Mouse (Mus musculus) layer of hippocampus, postnatal 14 days (tissue): ENCODE data around the gene Plekhh2. TPM values are rescaled to one million over a fixed set of nuclear protein-coding genes. Genes with fewer than 3 reads are reported as not detected.

Experiments
- DNase-seq, 2 experiments: peaks; one replicate each; pipeline ENCODE4 v3.0.0; 2021 to 2022; ENCODE audit warnings: low spot score in 2 of 2, mixed read lengths in 1 of 2
- total RNA-seq, 2 experiments: library from RNA; stranded (reverse); gene quantifications; 2 replicates each; pipeline ENCODE4 v1.2.3; 2021

Plekhh2 gene
- total RNA-seq, 2 experiments from 2014 or later, result 4.4 to 4.9 TPM

DNA sequence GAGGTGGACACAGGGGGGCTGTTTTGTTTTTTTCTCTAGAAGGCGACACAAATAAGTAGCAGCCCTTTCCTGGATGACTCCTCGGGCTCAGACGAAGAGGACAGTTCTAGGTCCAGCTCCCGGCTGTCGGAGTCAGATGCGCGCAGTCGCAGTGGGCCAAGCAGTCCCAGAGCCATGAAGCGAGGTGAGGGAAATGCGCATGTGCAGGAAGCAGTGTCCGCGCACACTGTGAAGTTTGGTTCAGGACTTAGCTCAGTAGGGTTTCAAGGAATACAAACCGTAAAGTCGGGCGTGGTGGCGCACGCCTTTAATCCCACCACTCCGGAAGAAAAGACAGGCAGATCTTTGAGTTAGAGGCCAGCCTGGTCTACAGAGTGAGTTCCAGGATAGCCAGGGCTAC lies 59.9 kb downstream of the Plekhh2 start:
- DNase-seq, result no peak

DNA sequence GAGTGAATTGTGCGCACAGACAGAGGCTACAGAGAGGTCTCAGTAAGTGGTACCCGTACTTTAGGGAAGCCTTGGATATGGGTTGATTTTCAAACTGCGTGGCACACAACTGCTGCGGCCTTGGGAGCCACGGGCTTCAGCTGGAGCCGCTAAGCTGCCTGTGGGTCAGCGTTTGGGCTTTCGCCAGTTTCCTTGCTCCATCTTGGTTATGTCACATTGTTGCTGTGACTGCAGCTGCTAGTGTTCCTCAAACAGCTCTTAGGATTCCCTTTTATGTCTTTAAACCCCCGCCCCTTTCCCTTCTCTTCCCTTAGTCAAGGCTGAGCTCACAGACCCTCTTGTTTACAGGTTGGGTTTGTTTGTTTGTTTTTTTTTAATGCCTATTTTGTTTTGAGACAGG lies 61.6 kb downstream of the Plekhh2 start:
- no peak for DNase-seq

DNA sequence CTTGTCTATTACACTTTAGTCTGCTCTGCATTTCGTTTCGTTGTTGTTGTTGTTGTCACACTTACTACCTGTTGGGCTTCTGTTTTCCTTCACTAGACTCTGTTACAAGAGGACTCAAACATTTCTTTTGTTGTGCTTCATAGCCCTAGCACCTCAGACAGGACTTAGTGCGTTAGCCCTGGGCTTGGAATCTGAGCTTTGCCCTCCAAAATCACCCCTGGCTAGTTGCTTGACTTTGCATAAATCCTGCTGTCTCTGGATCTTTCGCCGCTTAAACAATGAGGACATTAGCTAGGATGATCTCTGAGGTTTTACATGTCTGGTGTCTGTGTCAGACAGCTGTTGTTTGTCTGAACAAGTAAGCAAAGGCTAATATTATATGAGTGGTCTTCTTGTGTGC lies 62.2 kb downstream of the Plekhh2 start:
- no peak for DNase-seq

DNA sequence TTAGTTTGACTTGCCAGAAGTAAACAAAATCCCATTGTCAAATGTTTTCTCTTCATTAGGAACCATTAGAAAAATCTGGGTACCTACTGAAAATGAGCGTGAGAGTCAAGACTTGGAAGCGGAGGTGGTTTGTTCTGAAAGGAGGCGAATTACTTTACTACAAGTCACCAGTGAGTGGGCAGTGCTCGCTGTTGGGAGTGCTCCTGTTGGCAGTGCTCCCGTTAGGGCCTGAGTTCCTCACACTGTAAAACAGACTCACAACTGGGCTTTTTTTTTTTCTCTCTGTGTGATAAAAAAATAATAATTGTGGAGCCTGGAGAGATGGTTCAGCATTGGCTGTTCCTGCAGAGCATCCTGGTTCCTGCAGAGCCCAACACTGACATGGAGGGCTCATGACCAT lies 63.4 kb downstream of the Plekhh2 start:
- no peak for DNase-seq

DNA sequence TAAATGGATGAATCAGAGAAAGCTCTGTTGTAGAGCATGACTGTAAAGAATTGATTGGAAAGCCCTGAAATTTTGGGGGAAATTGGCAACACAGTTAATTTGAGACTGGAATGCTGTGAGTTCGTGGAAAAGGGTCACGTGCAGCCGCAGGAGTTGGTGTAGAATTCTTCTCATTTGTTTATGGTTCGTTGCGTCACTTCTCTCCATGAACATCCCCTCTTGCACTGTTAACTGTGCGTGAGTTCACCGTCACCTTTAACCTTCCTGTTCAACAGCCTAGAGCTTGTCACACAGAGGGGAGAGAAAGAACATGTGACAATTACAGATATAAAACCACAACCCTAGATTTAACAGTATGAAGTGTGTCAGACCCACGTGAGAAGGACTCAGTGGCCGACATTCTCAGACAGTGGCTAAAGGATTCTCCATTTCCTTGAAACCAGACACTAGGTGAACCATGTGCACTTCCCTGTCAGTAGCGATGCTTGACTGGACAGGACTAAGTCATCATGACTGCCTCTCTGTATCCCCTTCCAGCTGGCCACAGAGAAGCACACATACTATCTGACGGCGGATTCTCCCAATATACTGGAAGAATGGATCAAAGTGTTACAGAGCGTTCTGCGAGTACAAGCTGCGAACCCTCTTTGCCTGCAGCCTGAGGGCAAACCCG lies 65.1 kb downstream of the Plekhh2 start:
- DNase-seq, result no peak

DNA sequence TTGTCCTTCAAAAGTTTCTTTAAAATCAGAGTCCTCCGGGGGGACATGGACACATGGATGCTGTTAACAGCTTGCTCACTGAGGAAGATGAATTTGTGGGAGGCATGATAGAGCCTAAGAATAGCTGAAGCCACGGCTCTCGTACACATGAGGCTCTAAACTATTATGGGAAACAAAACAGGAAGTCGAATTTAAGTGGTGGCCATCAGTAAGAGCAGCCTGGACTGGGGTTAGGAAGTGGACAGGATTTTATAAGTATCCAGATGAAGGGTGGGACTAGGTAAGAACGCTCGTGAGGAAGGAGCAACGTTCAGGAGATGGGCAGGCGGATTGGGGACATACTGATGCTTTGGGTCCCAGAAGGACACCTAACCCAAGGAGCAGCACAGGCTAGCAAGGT lies 67.6 kb downstream of the Plekhh2 start:
- DNase-seq, result no peak

DNA sequence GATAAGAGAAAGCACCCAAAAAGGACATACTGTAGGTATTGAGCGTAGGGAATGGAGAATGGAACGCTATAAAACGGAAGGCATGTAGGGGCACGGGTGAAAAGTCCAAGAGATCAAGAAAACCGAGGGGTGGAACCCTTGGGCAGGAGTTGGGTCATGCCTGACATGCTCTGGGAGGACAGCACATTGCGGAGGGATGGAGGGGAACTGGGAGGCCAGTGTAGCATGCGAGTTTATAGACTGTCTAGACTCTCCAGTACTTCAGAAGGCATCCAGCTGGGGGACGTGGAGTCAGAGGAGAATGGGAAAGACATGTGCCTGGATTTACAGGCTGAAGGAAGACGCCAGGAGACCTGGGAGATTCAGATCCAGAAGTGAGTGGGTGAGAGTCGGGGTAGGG lies 68.1 kb downstream of the Plekhh2 start:
- no peak for DNase-seq

DNA sequence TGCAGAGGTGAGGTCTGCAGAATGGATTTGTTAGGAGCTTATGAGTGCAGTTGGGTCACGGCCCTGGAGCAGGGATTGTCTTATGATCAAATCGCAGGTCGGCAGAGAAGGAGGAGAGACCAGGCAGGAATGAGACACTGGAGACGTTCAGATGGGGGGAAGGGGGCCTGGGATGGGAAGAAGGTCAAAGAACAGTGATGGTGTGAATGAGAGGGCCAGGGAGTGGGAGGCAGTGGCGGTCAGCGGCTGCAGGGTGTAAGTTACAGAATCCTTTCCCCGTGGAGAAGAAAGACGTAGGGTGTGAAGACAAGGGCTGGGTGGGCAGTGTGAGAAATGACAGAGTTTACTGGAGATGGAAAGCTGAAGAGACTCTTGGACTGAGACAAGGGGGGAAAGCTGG lies 69.1 kb downstream of the Plekhh2 start:
- no peak for DNase-seq

DNA sequence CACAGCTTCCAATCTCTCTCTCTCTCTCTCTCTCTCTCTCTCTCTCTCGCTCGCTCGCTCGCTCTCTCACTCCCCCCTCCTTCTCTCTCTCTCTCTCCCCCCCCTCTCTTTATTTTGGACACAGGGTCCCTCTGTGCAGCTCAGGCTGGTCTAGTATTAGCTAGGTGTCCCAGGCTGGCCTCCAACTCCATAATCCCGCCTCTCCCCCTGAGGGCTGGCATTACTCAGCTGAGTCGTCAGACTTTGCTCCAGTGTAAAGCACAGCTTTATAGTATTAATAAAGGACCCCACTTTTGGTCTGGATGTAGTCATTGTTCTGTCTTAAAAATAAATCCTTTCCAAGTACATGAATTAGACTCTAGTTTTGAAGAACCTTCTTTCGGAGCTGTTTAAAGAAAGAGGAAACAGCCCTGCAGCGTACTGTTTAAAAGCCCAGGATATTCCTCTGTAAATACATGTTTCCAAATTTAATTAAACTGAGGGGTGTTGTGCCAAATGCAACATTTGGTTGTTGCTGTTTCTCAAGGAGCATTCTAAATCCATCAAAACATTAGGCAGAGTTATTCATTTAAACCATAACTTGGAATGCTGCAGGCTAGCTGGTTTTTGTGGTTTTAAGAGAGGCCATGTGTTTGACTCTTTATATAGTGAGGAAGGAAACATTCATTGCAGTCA lies 70.2 kb downstream of the Plekhh2 start:
- DNase-seq, result no peak

DNA sequence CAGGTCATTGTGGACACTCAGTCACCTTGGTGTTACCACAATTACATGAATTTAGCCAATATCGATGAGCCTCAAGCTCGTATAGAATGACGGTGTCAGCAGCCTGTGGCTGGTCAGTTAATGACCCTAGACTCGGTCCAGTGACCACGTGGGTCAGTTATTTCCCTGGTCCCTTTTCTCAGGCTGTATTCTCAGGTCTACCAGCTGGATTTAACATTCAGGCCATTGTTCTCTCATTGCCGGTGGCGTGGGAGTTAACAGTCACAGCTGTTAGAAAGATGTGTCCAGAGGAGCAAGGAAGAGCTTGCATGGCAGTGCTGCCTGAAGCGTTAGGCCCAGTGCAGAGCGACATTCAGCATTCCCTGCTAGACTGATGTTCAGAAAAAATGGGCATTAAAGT lies 72.4 kb downstream of the Plekhh2 start:
- no peak for DNase-seq

DNA sequence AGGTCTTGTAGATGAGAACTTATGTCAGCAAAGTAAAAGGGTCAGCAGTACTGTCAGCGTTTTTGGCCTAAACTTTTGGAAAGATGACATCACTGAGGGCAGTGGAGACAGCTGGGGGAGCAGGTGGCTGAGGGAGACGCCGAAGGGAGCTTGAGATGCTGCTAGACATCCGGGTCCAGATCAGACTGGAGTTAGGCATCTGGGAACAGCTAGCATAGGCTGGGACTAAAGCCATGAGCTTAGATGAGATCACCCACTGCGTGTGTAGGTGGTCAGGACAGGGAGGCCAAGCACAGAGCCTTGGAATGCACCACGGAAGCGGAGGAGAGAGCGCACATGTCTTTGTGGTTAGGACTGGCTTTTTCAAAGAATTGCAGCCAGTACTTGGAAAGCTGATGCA lies 73.4 kb downstream of the Plekhh2 start:
- DNase-seq, result no peak

DNA sequence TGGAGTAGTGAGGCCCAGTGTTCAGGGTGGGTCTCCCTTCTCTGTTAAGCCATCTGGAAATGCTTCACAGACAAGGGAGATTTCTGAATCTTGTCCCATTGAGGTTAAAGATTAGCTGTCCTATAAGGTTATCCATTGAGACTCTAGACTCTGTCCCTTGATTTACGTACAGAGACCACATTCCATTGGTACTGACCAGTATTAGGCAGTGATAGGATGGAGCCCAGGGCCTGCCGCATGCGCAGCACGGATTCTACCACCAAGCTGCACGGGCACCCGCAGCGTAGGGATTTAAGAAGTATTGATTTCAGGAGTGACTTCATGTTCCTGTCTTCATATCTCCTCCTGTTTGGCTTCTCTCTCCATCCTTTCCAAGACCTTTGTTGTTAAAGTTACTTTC lies 78.4 kb downstream of the Plekhh2 start:
- DNase-seq, result no peak

DNA sequence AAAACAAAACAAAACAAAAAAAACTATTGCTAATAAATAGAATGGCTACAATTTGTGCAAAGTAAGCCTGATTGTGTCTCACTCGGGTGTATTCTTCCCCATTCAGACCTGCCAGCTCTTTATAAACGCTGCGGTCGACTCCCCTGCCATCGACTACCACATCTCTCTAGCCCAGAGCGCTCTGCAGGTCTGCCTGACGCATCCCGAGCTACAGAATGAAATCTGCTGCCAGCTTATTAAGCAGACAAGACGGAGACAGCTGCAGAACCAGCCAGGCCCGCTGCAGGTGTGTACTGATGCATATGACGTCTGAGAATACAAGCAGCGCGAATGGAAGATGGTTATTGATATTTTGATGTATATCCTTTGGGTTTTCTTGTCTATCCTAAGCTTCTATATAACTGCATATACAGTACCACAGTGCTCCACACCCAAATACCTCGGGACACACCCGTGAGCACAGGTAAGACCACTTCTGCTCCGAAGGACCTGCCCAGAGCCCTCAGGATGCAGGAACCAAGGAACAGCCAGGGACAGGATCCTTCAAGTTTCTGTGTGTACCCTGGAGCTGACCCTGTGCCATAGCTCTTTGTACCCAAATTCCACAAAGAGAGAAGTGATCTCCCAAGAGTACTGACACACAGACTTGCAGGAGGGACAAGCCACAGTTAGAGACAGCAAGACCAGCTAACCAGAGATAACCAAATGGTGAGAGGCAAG lies 79.9 kb downstream of the Plekhh2 start:
- no peak for DNase-seq

DNA sequence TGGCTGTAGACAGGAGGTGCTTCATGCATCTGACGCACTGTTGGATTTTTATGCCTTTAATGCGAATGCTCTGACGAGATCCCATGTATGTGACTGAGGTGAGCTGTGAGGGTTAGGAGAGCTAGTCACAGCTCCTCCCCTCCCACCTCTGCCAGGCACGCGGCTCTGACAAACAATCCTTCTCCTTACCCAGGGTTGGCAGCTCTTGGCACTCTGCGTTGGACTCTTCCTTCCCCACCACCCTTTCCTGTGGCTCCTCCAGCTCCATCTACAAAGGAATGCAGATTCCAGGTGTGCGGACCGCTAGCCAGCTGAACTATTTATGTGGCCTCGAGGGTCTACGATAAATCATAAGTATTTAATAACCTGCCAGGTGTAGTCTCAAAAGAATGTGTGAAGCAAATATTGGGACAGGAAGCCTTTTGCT lies 84.3 kb downstream of the Plekhh2 start:
- no peak for DNase-seq

DNA sequence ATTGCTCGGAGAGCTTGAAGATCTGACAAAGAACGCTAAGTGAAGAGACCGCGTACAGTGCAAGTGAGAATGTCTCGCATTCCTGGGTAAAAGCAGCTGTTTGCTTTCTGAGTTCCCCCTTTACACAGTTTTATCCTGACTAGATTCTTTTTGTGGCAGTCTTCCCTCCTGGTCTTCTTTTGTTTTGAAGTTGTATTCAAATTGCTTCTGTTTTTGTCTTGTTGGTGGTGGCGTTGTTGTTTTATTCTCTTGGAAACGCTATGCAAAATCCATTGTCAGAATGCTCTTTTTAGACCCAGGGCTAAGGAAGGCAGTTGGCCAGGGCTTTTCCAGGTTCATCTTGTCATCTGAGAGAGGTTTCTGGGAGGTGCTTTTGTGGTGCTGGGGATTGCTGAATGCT lies 84.8 kb downstream of the Plekhh2 start:
- no peak for DNase-seq

DNA sequence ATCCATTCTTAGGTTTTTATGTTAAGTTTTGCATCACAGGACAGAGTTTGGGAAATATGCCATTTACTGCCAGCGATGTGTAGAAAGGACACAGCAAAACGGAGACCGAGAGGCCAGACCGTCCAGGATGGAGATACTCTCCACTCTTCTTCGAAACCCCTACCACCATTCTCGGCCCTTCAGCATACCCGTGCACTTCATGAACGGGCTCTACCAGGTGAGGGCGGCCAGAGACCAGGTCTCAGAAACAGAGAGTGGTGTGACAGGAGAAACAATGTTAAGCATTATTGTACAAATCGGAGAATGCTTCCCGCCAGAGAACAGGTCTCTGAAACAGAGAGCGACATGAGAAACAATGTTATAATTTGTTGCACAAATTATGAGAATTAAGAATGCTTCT lies 86.2 kb downstream of the Plekhh2 start:
- DNase-seq, result no peak

DNA sequence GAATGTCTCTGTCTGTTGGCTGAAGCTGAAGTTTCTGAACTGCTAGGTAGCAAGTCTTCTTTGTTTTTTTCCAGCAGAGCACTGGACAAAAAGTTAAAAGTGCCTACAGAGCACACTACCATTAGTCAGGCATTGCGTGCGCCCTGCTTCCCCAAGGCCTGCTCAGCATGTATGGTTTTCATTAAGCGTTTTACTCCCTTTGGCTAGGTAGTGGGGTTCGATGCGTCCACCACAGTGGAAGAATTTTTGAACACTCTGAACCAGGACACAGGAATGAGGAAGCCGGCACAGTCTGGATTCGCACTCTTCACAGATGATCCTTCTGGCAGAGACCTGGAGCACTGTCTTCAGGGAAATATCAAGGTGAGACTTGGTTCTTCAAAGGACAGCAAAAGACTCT lies 87.2 kb downstream of the Plekhh2 start:
- DNase-seq, result no peak

DNA sequence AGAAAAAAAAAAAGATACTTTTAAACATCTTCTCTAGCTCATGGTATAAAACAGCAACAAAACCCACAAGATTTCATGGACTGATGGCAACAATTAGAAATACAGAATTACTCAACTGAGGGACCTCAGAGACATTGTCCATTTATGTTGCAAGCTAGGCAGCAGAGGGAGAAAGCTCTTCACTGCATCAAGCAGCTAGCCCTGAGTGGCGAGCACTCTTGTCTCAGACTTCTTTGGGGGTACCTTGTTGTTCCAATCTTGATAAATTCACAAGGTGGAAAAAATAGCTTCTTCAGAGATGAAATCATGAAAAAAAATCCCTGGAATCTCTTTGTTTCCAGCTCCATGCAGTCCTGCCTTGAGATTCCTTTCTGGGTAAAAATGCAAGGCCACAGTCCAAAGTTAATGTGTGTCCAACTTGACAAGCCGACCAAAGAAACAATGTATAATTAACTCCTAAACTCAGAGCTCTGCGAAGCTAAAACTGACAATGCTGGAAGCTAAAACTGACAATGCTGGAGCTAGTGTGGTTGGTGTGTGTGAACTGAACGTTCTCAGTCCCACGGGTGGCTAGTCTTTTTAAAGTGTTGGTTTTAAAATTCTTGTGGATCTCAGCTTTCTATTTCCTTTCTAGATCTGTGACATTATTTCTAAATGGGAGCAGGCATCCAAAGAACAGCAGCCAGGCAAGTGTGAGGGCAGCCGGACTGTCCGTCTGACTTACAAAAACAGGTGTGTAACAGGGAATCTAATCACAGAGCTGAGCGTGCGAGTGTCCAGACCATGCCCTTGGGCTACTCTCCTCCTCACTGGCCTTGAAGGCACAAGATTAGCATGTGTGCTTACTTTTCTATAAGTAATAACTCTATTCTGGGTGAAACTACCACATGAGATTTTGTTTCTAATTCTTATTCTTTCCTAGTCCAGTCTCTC lies 88.6 kb downstream of the Plekhh2 start:
- no peak for DNase-seq

DNA sequence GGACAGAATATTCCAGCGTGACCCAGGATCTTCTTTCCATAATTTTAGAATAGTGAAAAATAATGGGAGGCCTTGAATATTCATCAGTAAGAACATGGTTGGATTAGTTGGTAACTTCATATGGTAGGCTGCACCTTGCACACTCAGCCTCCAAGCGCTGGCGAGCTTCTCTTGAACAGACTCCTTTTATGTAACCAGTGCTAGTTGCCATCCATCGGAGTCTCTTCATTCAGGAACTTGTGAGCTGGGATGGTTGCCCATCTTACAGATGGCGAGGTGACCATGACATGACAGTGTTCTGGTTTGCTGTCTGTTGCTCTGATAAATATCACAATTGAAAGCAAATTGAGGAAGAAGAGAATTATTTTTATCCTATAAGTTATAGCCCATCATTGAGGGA lies 90.1 kb downstream of the Plekhh2 start:
- DNase-seq, result no peak

DNA sequence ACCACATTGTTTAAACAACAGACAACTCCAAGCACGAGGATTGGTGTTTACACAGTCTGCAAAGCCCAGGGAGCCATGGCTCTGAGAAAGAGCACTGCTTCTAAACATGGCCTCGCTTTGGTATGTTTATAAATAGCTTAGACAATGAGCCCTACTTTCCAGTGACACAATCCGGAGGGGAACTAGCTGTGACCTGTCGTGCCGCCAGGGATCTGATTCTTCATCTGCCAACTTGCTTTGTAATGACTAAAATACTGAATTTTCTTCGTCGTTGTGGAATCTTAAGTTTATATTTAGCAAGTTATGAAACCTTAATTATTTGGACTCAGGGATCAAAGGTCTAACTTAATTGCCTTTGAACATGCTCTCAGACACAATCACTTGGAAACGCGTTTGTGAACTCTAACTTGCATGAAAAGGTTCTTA lies 91.5 kb downstream of the Plekhh2 start:
- no peak for DNase-seq

DNA sequence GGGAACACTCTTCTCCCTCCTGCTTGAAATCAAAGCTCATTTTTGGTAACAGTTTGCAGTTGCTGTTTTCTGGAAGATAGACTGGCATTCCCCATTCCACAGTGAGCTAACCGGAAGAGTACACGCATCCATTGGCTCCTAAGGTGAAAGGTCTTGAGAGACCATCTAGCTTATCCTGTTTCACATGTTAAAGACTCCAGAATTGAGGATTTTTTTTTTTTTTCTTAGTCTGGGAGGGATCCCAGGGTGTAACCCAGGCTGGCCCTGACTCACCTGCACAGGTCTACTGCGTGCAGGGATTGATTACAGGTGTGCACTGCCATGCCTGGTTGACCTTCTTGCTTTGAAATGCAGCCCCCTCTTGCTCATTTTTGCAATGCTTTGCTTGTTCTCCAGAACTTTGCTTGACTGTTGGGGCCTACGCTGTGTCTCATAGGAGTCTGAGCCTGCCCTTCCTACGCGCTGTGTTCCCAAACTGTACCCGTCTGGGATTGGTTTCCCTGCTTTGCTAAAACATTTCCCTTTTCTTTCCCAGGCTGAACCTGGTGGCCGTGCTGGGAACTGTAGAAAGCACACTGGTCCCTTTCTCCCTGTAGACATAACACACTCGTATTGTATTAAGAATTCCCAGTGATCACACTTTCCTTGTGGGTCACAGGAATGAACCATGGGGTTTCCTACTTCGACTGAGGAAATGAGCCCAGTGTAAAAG lies 92.2 kb downstream of the Plekhh2 start:
- DNase-seq, result no peak
